Mouse (Mus musculus): Measurements from ENCODE around the gene Enpp5. TPM values are rescaled to one million over a fixed set of nuclear protein-coding genes. Genes with fewer than 3 reads are reported as not detected.

Enpp5 gene
- total RNA-seq, 2 experiments from 2014 or later, result 105 to 109 TPM

Other genes with a start within 250 kb of the Enpp5 start
- gene Enpp4, start 27.0 kb downstream of the Enpp5 start, total RNA-seq (2021), result 1 to 10 TPM; 5.8 to 6.1 TPM
- 1 to 10 TPM; 1.5 to 1.7 TPM for gene Clic5, start 109.8 kb downstream of the Enpp5 start, total RNA-seq (2021)

Measured in left cerebral cortex, postnatal 4 days (tissue).